Mouse (Mus musculus) 3134 (cell line): Measurements from ENCODE around the gene Nr6a1.
A peak's percentile ranks its signal among the peaks of the same experiment; 100 is the strongest.

Source experiments
- DNase-seq: peaks from one replicate; pipeline ENCODE4 v3.0.0-alpha.2; 2011; ENCODE audit warnings: low spot score; ENCODE audit not compliant: insufficient read length; ENCODE audit errors: extremely low read depth

The Nr6a1 gene

GRCm38 (mm10) chr2:38938007-38938406, 10.5 kb upstream of the Nr6a1 start:
- DNase-seq: no peak

GRCm38 (mm10) chr2:38937396-38937795, 9.9 kb upstream of the Nr6a1 start:
- DNase-seq: no peak

GRCm38 (mm10) chr2:38936721-38937378, 9.4 kb upstream of the Nr6a1 start:
- DNase-seq: no peak

GRCm38 (mm10) chr2:38934936-38935335, 7.4 kb upstream of the Nr6a1 start:
- no peak for DNase-seq

GRCm38 (mm10) chr2:38933931-38934330, 6.4 kb upstream of the Nr6a1 start:
- peak; percentile 23 for DNase-seq

GRCm38 (mm10) chr2:38931851-38932667, 4.6 kb upstream of the Nr6a1 start, which contains the start of gene Olfml2a:
Gene Olfml2a (plus strand): TSS chr2:38931978.
- no peak for DNase-seq

- no peak for DNase-seq
Observed at GRCm38 (mm10) chr2:38930269-38930668, 2.8 kb upstream of the Nr6a1 start.

GRCm38 (mm10) chr2:38926145-38926891, 1.2 kb downstream of the Nr6a1 start:
- DNase-seq: peak; percentile 85

- DNase-seq: peak; percentile 60
Observed at GRCm38 (mm10) chr2:38925171-38926080, 2.1 kb downstream of the Nr6a1 start.

GRCm38 (mm10) chr2:38924571-38924970, 2.9 kb downstream of the Nr6a1 start:
- DNase-seq: no peak

GRCm38 (mm10) chr2:38923911-38924310, 3.6 kb downstream of the Nr6a1 start:
- DNase-seq: no peak

GRCm38 (mm10) chr2:38923471-38923870, 4.0 kb downstream of the Nr6a1 start:
- DNase-seq: no peak

- DNase-seq: no peak
Observed at GRCm38 (mm10) chr2:38921374-38921773, 6.1 kb downstream of the Nr6a1 start.

GRCm38 (mm10) chr2:38916947-38917691, 10.4 kb downstream of the Nr6a1 start:
- DNase-seq: no peak

GRCm38 (mm10) chr2:38914965-38915364, 12.5 kb downstream of the Nr6a1 start:
- no peak for DNase-seq

GRCm38 (mm10) chr2:38914517-38914916, 13.0 kb downstream of the Nr6a1 start:
- DNase-seq: no peak

GRCm38 (mm10) chr2:38908604-38909003, 18.9 kb downstream of the Nr6a1 start:
- no peak for DNase-seq

- DNase-seq: no peak
Observed at GRCm38 (mm10) chr2:38906097-38906496, 21.4 kb downstream of the Nr6a1 start.

GRCm38 (mm10) chr2:38904290-38904689, 23.2 kb downstream of the Nr6a1 start:
- DNase-seq: no peak

GRCm38 (mm10) chr2:38902866-38903265, 24.6 kb downstream of the Nr6a1 start:
- no peak for DNase-seq
